Comparison of ENCODE assay signal across 8 mouse cellular contexts in genomic region chr9:99629281-99630011, GRCm38 (mm10). TPM values are rescaled to one million over a fixed set of nuclear protein-coding genes. Genes with fewer than 3 reads are reported as not detected.
DNase-seq lines count a peak whose midpoint lies in the region; ATAC-seq and TF ChIP-seq lines count a peak whose summit lies in the region.

TSS of gene Dzip1l (plus strand) at chr9:99629496.

- peak within 1 kb of the TSS; percentile 66 for H3K9ac ChIP-seq in hindbrain, postnatal 0 days (replicated peaks; ENCODE audit: low read length)

- H3K4me2 ChIP-seq in hindbrain, postnatal 0 days (ENCODE audit: low read depth, low read length), result peak within 1 kb of the TSS; percentile 77

- peak; percentile 12; the same call in 1 of the 2 replicates for TF ChIP-seq CTCF in hindbrain, postnatal 0 days (IDR thresholded peaks at IDR 0.05; ENCODE audit: low read depth)

- peak within 1 kb of the TSS; percentile 84 for H3K27ac ChIP-seq in hindbrain, postnatal 0 days

- peak; percentile 79 for DNase-seq in adrenal gland, postnatal 10 days
- DNase-seq in embryo, embryonic 10 days (ENCODE audit: low spot score), result peak; percentile 87
- peak; percentile 71 for DNase-seq in gastrocnemius, postnatal 10 days
- DNase-seq in hindbrain, postnatal 0 days (ENCODE audit: low spot score), result peak; percentile 85
- DNase-seq in left cerebral cortex, postnatal 10 days (ENCODE audit: extremely low spot score in 1 of 2, low spot score in 2 of 2), result peak; percentile 69 to 87
- peak; percentile 87 for DNase-seq in mesoderm, embryonic 11.5 days (ENCODE audit: low read depth, low spot score)
- DNase-seq in skeletal muscle tissue, adult 2 months (ENCODE audit: low read depth, low spot score), result peak; percentile 21
- no peak for DNase-seq in thymus, postnatal 14 days

- peaks cover 14% of the 10 kb centered on the region for H3K4me1 ChIP-seq in hindbrain, postnatal 0 days (ENCODE audit: insufficient read depth, low read length)

- peak within 1 kb of the TSS; percentile 54 for H3K4me3 ChIP-seq in hindbrain, postnatal 0 days (ENCODE audit: low read length)

- H3K9me3 ChIP-seq in hindbrain, postnatal 0 days (ENCODE audit: low read length), result no peaks in the 10 kb centered on the region

- H3K36me3 ChIP-seq in hindbrain, postnatal 0 days (ENCODE audit: insufficient read depth, low read length), result no peaks in the 10 kb centered on the region

- no peaks in the 10 kb centered on the region for H3K27me3 ChIP-seq in hindbrain, postnatal 0 days (ENCODE audit: insufficient read depth, low read length)

- intact Hi-C loops in left cerebral cortex, postnatal 10 days (cut with DNase I), result loop anchor here (5.0 kb wide), 1 partner anchor 42 kb away; no protein-coding TSS in a partner anchor

- WGBS in hindbrain, postnatal 0 days, result under 1% methylated on average over 44 of the region's 44 CpGs

- peak; percentile 91 for ATAC-seq in hindbrain, postnatal 0 days

RNA-seq across cellular contexts. Expression of gene Dzip1l, which starts in this region (rescaled TPM):
- 1 to 10 TPM; 5.2 to 7.1 TPM for total RNA-seq in adrenal gland, postnatal 10 days (2021)
- 1 to 10 TPM; 3.5 to 4.7 TPM for total RNA-seq in gastrocnemius, postnatal 10 days (2021)
- 17.0 and 26.1 TPM in 2 replicates for total RNA-seq in hindbrain, postnatal 0 days (2014; rRNA removed)
- polyA plus RNA-seq in hindbrain, postnatal 0 days (2015; fragmentation: Nextera tagmentation; extraction: Ambion mirVana), result 8.1 and 8.5 TPM in 2 replicates
- 10 to 100 TPM; 24.9 to 31.4 TPM for total RNA-seq in left cerebral cortex, postnatal 10 days (2021)
